Mouse (Mus musculus) C2C12 (cell line): ENCODE results near the gene Nck2. TPM values are rescaled to one million over a fixed set of nuclear protein-coding genes. Genes with fewer than 3 reads are reported as not detected.
"Not testable (repeated sequence)": the region's sequence is repeated elsewhere in the genome, so short reads cannot be mapped to it uniquely, and the experiment has no call there.

Experiments used
- H3K27me3 ChIP-seq: one replicate; pipeline ENCODE4 v1.6.1; 2011; ENCODE audit not compliant: control insufficient read depth, insufficient read depth, insufficient read length
- H3K36me3 ChIP-seq: one replicate; pipeline ENCODE4 v1.6.1; 2011; ENCODE audit not compliant: control insufficient read depth, insufficient read depth
- H3K4me3 ChIP-seq: one replicate; pipeline ENCODE4 v1.5.1; 2011; ENCODE audit warnings: mild to moderate bottlenecking, control low read depth; ENCODE audit not compliant: poor library complexity, insufficient read depth, severe bottlenecking
- H3K79me2 ChIP-seq: one replicate; pipeline ENCODE4 v1.6.1; 2011; ENCODE audit not compliant: control insufficient read depth, insufficient read depth
- H3K79me3 ChIP-seq: one replicate; pipeline ENCODE4 v1.6.1; 2011; ENCODE audit warnings: low read depth, control low read depth
- H3ac ChIP-seq: one replicate; pipeline ENCODE3; 2011; ENCODE audit warnings: low read depth; ENCODE audit not compliant: control insufficient read depth, insufficient read length
- CEBPB ChIP-seq: IDR thresholded peaks from one replicate; pipeline ENCODE4 v1.6.1; 2011; ENCODE audit warnings: low read depth, mild to moderate bottlenecking, control low read depth, moderate library complexity
- CTCF ChIP-seq: IDR thresholded peaks from one replicate; pipeline ENCODE4 v1.5.1; 2011; ENCODE audit not compliant: control insufficient read depth, insufficient read depth, insufficient read length
- FOSL1 ChIP-seq: IDR thresholded peaks from one replicate; pipeline ENCODE4 v1.8.0; 2011; ENCODE audit warnings: mild to moderate bottlenecking, low read length; ENCODE audit not compliant: poor library complexity, insufficient read depth, severe bottlenecking
- MAX ChIP-seq: IDR thresholded peaks from one replicate; pipeline ENCODE4 v1.6.1; 2011; ENCODE audit warnings: mild to moderate bottlenecking, control low read depth
- MYOD1 ChIP-seq: IDR thresholded peaks from one replicate; pipeline ENCODE4 v1.6.1; 2011; ENCODE audit warnings: low read depth; ENCODE audit not compliant: control insufficient read depth, insufficient read length
- MYOG ChIP-seq: IDR thresholded peaks from one replicate; pipeline ENCODE4 v1.6.1; 2011; ENCODE audit not compliant: control insufficient read depth, insufficient read length; ENCODE audit errors: extremely low read depth
- USF1 ChIP-seq: IDR thresholded peaks from one replicate; pipeline ENCODE4 v1.6.1; 2011; ENCODE audit warnings: low read depth, mild to moderate bottlenecking, control low read depth, moderate library complexity
- polyA plus RNA-seq: library from polyadenylated mRNA; unstranded; fragments of >200 nt; fragmentation: generic; extraction: Trizol; gene quantifications from one replicate; pipeline ENCODE4 v1.2.1, GENCODE M21; 2012; ENCODE audit warnings: missing spikeins

The Nck2 gene
- polyA plus RNA-seq, 1 experiment, result 18.0 TPM

DNA sequence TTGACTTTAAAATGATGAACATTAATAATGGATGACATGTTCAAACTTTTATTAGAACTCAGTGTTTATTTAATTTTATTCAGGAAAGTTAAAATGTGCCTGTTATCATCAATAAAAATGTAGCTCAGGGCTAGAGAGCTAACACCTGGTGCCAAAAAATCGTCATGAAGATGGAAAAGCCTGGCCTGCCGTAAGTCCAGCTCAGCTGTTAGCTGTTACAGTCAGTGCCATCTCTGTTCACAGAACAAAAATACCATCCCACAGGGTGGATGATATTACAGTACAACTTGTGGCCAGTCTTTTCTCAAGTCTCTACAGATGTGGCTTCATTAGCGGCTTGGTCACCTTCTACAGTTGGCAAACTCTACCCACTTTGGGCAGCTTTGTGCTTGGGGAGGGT lies 106.1 kb downstream of the Nck2 start:
- no peaks in the 10 kb centered on the region for H3K27me3 ChIP-seq
- no peak overlapping the region for H3ac ChIP-seq
- no peak for TF ChIP-seq USF1
- no peak for TF ChIP-seq FOSL1
- TF ChIP-seq MYOD1, result no peak
- no peak for TF ChIP-seq MYOG
- no peak for TF ChIP-seq CTCF
- TF ChIP-seq MAX, result no peak
- TF ChIP-seq CEBPB, result no peak
- no peak overlapping the region for H3K4me3 ChIP-seq
- peaks cover 5% of the 10 kb centered on the region for H3K79me3 ChIP-seq
- peaks cover 13% of the 10 kb centered on the region for H3K79me2 ChIP-seq
- H3K36me3 ChIP-seq, result peaks cover 3% of the 10 kb centered on the region

GRCm38 (mm10) chr1:43553989-43554679 lies 109.8 kb downstream of the Nck2 start:
- H3K79me2 ChIP-seq, result peaks cover 13% of the 10 kb centered on the region
- peaks cover 11% of the 10 kb centered on the region for H3K36me3 ChIP-seq
- not testable (repeated sequence) for H3K27me3 ChIP-seq, H3K79me3 ChIP-seq, H3ac ChIP-seq, H3K4me3 ChIP-seq

DNA sequence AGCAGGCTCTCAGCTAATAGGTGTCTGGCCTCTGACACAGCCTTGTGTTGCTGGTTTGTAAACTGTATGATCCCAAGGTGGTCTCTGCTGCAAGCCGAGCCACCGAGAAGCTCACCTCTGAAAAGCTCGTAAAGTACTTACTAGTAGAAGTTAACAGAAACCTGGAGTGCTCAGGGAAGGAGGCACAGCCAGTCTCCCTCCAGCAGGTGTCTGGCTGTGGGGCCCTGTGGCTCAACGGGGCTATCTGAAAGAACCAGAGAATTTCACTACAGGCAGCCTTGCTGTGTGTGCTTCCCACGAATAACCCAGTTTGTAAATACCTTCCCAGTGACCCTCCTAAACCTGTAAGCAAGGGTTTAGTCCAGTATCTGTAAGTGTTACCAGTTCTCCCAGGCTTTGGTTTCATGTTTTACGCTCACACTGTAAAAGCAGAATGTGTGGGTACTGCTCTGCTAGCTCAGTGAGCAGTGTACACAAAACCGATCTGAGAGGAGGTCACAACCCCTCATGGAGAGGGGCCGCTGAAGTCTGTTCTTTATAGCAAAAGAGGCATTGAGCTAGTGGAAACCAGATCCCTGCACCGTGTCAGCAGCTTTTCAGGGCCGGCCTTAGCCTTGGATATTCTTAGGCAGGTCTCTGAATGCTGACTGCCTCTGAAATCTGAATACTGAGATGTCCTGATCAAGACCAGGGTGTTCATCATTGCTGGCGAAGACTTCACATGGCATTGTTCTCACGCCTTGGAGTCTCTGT lies 111.0 kb downstream of the Nck2 start:
- no peak overlapping the region for H3K4me3 ChIP-seq
- H3K36me3 ChIP-seq, result peaks cover 11% of the 10 kb centered on the region
- H3K27me3 ChIP-seq, result no peaks in the 10 kb centered on the region
- H3K79me3 ChIP-seq, result peaks cover 3% of the 10 kb centered on the region
- H3K79me2 ChIP-seq, result peaks cover 10% of the 10 kb centered on the region
- H3ac ChIP-seq, result no peak overlapping the region
- TF ChIP-seq FOSL1, result no peak
- no peak for TF ChIP-seq MAX
- no peak for TF ChIP-seq CEBPB
- TF ChIP-seq CTCF, result no peak
- TF ChIP-seq USF1, result no peak
- TF ChIP-seq MYOG, result no peak
- no peak for TF ChIP-seq MYOD1

DNA sequence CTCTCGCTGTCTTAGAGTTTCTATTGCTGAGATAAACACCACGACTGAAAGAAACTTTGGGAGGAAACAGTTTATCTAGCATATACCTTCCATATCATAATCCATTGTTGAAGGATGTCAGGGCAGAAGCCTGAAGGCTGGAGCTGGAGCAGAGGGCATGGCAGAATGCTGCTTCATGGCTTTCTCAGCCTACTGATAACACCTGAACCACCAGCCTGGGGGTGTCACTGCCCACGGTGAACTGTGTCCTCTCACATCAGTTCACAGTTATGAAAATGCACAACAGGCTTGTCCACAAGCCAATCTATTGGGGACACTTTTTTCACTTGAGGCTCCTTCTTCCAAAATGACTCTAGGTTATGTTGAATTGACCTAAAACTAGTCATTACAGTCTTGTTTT lies 114.0 kb downstream of the Nck2 start:
- no peaks in the 10 kb centered on the region for H3K27me3 ChIP-seq
- H3K79me2 ChIP-seq, result no peaks in the 10 kb centered on the region
- no peak overlapping the region for H3K4me3 ChIP-seq
- no peaks in the 10 kb centered on the region for H3K79me3 ChIP-seq
- no peak for TF ChIP-seq MYOG
- TF ChIP-seq CEBPB, result no peak
- no peak for TF ChIP-seq USF1
- TF ChIP-seq MYOD1, result no peak
- TF ChIP-seq FOSL1, result no peak
- no peak for TF ChIP-seq MAX
- TF ChIP-seq CTCF, result no peak
- no peak overlapping the region for H3ac ChIP-seq
- peaks cover 11% of the 10 kb centered on the region for H3K36me3 ChIP-seq

GRCm38 (mm10) chr1:43559043-43559692 lies 114.8 kb downstream of the Nck2 start:
- Histone ChIP-seq H3K27me3 (no peaks in the 10 kb centered on the region), H3ac (no peak overlapping the region), H3K36me3 (peaks cover 11% of the 10 kb centered on the region), H3K4me3 (no peak overlapping the region), H3K79me3 (no peaks in the 10 kb centered on the region), H3K79me2 (no peaks in the 10 kb centered on the region)
- TF ChIP-seq MAX (no peak), USF1 (no peak), CEBPB (no peak), MYOG (no peak), CTCF (no peak), FOSL1 (no peak), MYOD1 (no peak)

- H3K36me3 ChIP-seq, result peaks cover 5% of the 10 kb centered on the region
- no peaks in the 10 kb centered on the region for H3K79me3 ChIP-seq
- no peak overlapping the region for H3ac ChIP-seq
- no peak overlapping the region for H3K4me3 ChIP-seq
- H3K27me3 ChIP-seq, result no peaks in the 10 kb centered on the region
- no peaks in the 10 kb centered on the region for H3K79me2 ChIP-seq
- TF ChIP-seq MYOG (no peak), MYOD1 (no peak), CEBPB (no peak), USF1 (no peak)
Observed at GRCm38 (mm10) chr1:43561085-43561484, 116.7 kb downstream of the Nck2 start.
